Mouse (Mus musculus) central nervous system, embryonic 14 days (tissue): ENCODE data around the gene Ddias. TPM values are rescaled to one million over a fixed set of nuclear protein-coding genes. Genes with fewer than 3 reads are reported as not detected.

ENCODE experiments used
- polyA plus RNA-seq: library from polyadenylated mRNA; depleted of rRNA; stranded (reverse); fragments of >200 nt; gene quantifications from 2 replicates; pipeline ENCODE4 v1.2.3, GENCODE M21; 2012; rRNA removed

Ddias gene
- 3.8 TPM in 2 replicates for polyA plus RNA-seq

GRCm38 (mm10) chr7:92874116-92874675 lies at the start of gene Ddias, which contains the start of gene Prcp:
Gene Ddias, minus strand, starts transcription at chr7:92874247.
Gene Prcp, plus strand, starts transcription at chr7:92874470.

Other genes with a start within 250 kb of the Ddias start
- 9.8 and 10.0 TPM in 2 replicates for gene Ankrd42, start 237.1 kb downstream of the Ddias start, polyA plus RNA-seq
- 34.2 and 36.0 TPM in 2 replicates for gene Pcf11, start 204.3 kb downstream of the Ddias start, polyA plus RNA-seq
- 10.2 and 11.3 TPM in 2 replicates for gene Rab30, start 132.6 kb downstream of the Ddias start, polyA plus RNA-seq
- gene Prcp, start 223 bp upstream of the Ddias start, polyA plus RNA-seq = 14.5 and 16.9 TPM in 2 replicates
- gene Fam181b, start 205.6 kb upstream of the Ddias start, polyA plus RNA-seq = 20.1 and 25.1 TPM in 2 replicates